Mouse (Mus musculus): Measurements from ENCODE around the gene Atp6v1g2.

Atp6v1g2 gene

DNA sequence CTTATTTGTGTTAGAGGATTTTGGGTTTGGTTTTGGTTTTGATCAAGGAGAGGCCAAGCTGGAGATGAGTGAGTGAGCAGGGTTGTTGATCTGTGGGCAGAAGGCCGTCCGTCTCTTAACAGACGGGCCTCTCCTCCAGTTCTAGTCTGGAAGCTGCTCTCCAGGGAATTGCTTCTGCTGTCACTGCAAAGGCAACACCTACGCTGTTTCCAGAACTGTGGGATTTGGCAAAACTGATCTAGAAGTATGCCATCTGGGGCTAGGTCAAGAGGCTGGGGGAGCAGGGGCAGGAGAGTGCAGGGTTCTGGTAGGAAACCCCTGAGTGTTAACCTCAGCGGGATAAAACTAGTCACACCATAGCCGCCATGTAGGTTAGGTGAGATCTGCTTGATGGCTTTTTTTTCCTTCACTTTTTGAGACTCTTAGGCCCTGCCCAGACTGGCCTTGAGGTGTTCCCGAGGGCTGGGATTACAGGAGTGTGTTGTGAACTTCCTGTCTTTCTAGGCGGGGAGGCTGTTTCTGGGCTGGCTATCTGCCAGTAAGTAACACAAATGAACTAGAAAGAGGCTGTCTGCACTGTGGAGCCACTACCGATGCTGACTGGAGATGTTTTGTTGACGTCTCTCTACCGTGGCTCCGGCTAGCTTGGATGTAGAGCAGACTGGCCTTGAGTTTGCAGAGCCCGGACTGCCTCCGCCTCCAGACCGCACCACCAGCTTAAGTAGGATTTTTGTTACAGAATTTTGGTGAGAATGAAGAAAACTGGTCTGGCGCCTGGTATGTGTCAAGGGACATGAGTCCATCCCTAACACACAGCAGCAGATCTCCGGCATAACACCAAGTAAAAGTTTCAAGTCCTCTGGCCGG is at the start of gene Atp6v1g2:
Gene Atp6v1g2, plus strand, starts transcription at position 547 of the 867 bp plus-strand sequence.
- DNase-seq = peak; percentile 50

DNA sequence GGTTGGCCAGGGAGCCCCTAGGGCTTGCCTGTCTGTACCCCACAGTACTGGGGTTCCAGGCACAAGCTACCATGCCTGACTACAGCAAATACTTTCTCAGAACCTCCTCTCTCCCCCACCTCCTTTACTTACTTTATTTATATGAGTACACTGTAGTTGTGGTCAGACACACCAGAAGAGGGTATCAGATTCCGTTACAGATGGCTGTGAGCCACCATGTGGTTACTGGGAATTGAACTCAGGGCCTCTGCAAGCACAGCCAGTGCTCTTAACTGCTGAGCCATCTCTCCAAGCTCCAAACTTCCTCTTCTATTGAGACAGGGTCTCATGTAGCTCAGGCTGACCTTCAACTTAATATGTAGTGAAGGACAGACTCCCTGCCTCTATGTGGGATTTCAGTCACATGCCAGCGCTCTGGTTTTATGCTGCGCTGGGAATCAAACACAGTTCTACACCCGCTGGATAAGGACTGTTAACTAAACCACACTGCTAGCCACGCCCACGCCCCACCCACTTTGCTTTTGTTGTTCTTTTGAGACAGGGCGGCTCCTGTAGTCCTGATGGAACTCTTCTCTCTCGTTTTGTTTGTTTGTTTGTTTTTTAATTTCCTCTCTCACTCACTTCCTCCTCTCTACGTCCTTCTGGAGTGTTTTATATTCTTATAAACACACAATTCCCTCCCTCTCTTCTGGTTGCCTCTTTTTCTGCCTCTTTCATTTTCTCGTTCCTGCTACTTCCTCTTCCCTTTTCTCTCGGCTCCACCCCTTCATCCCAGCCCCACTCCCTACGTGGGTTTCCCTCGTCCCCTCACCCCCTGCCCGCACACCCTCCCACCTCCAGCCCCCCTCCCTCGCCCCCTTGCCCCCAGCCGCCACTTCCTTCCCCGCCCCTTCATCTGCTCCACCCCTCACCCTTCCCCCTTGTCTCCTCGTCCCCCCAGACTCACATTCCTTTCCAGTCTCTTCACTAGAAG is 47.5 kb upstream of the Atp6v1g2 start:
- peak; percentile 74 for DNase-seq

DNA sequence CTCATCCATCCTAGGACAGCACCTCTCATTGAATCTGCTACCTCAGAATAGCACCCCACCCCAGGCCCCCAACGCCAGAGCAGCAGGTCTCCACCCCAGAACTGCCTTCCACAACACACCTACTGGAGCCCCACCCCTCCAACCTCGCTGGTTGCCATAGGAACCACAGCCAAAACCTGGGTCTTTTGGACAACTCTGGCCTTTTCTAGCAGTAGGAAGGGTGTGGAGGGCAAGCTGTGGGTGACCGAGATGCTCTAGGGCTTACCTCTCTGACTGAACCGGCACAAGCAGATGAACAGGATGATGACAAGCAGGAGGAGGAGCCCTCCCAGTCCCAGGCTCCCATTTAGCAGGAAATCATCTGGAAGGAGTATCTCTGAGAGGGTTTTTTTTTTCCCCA is 46.8 kb upstream of the Atp6v1g2 start:
- no peak for DNase-seq

DNA sequence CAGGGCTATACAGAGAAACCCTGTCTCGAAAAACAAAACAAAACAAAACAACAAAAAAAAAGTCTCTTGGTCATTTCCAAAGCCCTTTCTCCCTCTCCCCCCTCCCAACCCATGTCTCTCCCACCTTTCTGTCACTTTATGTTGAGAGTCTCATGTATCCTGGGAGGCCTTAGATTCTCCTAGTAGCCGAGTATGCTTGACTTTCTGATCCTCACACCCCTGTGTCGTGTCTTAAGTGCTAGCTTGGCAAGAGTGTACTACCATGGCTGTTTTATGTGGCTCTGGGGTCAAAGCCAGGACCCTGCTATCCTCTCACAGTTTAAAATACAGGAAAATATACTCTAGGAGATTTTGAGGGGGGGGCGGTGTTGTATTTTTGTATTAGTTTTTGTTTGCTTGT is 46.1 kb upstream of the Atp6v1g2 start:
- DNase-seq = no peak

DNA sequence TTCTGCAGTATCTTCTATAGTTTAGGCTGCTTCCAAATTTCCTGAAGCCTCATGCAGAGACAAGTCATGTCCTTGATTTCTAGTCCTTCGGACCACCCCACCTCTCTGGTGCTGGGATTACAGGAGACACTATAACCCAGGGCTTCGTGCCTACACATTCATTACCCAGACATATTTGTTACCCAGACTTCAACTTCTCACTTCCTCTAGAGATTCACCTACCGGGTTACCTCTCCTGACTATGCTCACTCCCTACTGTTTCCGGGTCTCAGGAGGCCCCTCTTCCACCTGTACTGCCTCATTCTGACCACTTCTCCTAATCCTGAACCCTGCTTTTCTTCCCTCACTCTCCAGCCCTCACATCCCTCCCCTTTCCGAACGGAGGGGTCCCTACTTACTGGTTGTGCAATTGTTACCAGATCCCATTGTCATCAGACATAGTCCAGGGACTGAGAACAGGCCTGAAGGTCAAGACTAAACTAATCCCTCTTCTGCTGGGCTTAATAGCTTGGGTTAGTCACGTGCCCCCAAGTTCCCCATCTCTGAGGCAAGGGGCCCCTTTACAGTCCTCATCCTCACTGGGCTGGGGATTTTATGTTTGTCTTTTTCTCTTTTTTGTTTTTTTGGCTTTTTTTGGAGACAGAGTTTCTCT is 45.4 kb upstream of the Atp6v1g2 start, which contains the start of gene Lst1:
Gene Lst1, minus strand, starts transcription at position 481 of the 652 bp plus-strand sequence.
- DNase-seq = no peak

DNA sequence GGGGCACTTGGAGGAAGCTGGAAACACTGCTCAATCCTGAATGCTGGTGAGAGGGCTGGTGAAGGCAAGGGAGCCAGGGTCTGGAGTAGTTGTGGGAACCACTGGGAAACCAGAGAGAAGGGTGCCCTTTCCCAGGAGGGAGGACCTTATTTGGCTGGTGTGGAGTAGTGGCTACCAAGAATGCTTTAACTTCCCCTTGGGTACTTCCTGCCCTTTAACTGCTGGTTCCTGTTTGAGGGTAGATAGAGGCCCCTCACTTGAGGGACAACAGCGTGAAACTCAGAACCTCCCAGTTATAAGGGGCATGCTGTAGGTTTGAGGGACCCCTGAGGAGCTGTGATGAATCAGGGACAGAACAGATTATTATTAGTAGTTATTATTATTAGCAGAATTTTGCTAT is 44.3 kb upstream of the Atp6v1g2 start:
- DNase-seq = no peak

DNA sequence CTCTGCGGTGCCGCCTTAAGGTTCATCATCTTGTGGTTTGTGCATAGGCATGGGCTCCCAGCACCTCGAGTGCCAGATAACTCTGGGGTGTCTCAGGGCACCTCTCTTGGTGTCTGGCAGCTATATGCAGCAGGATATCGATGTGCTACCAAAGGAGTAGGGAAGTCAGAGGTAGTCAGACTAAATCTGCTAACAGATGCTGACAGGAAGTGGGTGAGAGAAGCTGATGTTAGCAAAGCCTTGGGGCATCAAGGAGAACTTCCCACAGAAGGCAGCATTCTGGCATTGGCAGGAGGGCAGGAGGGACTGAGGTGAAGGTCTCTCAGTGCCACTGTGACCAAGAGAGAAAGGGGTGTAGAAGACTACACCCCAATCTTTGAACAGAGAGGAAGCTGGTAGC is 43.4 kb upstream of the Atp6v1g2 start:
- DNase-seq = no peak

DNA sequence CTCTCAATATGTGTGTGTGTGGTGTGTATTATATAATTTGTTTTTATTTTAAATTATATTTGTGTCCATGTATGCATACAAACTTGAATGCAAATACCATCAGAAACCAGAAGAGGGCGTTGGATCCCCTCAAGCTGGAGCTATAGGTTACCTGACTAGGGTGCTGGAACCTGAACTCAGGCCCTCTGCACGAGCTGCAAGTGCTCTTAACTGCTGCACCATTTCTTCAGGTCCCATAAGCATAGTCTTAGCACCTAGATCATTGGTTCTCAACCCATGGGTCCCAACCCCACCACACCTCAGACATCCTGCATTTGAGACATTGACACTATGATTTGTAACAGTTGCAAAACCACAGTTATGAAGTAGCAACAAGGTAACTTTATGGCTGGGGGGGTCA is 41.7 kb upstream of the Atp6v1g2 start:
- no peak for DNase-seq

DNA sequence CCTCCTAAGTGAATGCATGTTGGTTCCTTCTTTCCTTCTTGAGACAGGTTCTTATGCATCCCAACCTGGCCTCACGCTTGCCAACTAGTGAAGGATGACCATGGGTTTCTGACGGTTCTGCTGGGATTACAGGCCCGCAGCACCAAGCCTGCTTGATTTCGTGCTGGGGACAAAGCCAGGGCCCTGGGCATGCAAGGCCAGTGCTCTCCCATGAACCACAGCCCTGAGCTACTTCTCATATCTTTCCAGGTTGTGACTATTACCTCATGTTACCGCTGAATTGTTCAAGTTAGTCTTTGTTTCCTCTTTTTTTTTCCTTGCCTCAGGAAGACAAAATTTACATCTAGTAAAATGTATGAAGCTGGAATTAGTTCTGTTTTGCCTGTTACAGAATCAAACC is 40.5 kb upstream of the Atp6v1g2 start:
- DNase-seq = no peak

DNA sequence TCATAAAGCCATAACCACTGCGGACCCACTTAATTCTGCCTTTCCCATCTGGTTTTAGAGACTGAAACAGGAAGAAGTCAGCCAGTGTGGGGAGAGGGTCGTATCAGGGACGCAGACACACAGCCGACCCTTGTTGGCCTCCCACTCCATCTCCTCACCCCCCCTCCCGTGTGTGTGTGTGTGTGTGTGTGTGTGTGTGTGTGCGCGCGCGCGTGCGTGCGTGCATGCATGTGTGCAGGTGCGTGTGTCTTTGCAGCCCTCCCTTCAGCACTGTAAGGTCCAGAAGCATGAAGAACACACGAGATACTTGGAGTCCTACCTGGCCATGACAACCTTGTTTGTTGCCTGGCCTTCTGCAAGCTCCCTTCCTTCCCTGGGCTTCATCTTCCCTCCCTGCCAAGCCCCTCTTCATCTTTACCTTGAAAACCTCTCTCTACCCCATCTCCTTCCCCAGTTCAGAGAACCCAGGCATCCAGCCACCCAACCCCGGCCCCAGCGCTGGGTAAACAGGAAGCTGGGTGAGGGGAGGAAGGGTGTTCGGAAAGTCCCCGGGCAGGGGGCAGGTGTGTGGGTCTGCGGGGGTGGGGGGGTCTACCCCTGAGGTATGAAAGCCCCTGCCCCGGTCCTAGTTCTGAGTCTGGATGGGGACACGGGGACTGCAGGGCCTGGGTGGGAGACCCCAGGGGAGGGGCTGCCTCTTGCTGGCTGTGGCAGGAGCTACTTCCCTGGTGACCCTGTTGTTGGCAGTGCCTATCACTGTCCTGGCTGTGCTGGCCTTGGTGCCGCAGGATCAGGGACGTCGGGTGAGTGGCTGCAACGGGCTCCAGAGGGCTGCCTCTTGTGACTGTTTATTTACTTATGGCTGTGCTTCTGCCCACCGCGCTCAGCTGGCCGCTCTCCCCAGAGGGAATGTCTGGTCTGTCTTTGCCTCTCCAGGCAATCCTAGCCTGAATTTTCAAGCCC is 39.3 kb upstream of the Atp6v1g2 start, which contains the start of gene Ltb:
Gene Ltb, plus strand, starts transcription at position 559 of the 963 bp plus-strand sequence.
- no peak for DNase-seq

DNA sequence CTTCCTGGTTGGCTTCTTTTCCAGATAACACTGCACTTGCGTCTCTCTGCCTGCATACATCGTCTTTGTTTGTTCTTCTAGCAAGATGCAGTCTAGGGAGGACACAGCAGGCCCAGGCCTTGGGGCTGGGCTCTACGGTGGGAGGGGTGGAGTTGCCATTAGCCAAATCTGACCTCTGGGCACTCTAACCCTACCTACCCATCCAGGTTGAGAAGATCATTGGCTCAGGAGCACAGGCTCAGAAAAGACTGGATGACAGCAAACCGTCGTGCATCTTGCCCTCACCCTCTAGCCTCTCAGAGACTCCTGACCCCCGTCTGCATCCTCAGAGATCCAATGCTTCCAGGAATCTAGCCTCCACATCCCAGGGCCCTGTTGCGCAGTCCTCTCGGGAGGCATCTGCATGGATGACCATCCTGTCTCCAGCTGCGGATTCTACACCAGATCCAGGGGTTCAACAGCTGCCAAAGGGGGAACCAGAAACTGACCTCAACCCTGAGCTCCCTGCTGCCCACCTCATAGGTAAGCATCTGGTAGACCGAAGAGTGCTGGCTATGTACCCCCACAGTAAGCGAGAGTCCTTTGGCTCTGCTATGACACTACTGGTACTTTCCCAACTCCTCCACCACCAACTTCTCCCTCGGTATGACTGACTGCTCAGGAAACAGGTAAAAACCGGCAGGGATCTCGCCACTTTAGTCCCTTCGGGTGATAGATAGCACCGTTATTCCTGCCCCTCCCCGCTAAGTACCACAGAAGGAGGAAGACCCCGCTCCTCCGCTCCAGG is 38.4 kb upstream of the Atp6v1g2 start:
- no peak for DNase-seq

DNA sequence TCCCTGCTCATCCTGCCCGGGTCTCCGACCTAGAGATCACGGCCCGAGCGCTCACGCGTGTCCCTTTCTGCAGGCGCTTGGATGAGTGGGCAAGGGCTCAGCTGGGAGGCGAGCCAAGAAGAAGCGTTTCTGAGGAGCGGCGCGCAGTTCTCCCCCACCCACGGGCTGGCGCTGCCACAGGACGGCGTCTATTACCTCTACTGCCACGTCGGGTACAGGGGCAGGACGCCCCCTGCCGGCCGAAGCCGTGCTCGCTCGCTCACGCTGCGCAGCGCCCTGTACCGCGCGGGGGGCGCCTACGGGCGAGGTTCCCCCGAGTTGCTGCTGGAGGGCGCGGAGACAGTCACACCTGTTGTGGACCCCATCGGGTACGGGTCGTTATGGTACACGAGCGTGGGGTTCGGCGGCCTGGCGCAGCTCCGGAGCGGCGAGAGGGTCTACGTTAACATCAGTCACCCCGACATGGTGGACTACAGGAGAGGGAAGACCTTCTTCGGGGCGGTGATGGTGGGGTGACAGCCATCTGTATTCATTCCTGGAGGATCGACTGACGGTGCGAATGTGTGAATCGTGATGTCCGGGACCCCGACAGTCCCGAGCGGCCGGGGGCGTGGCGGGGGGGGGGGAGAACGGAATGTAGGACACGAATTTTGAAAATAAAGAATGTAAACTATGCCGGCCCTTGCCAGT is 37.7 kb upstream of the Atp6v1g2 start:
- peak; percentile 76 for DNase-seq

DNA sequence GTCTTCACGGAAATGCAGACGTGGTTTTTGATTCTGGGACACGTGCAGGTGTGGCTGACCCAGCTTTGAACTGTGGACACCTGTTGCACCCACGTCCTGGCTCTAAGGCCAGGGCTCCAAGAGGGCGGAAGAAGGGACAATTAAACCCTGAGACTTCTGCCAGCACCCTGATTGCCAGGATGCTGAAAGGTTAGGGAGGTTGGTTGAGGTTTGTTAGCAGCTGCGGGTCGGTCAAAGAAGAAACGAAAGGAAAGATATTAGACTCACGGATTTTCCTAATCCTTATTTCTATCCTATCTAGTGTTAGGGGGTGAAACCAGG is 37.2 kb upstream of the Atp6v1g2 start:
- DNase-seq = no peak

DNA sequence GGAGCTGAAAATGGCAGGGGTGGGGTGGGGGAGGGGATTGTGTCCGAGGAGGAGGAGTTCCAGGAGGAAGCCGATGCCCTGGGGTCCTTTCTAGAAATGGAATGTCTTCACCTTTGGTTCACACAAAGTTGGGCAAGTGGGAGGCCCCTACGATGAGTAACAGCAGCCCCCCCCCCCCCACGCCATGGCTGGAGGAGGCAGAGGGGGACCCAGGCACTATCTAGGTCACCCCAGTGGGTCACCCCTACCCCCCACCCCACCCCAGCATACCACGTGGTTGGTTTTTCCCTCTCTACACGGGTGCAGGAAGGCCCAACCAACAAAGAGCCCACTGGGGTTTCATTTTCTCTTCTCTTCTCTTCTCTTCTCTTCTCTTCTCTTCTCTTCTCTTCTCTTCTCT is 36.3 kb upstream of the Atp6v1g2 start:
- no peak for DNase-seq

DNA sequence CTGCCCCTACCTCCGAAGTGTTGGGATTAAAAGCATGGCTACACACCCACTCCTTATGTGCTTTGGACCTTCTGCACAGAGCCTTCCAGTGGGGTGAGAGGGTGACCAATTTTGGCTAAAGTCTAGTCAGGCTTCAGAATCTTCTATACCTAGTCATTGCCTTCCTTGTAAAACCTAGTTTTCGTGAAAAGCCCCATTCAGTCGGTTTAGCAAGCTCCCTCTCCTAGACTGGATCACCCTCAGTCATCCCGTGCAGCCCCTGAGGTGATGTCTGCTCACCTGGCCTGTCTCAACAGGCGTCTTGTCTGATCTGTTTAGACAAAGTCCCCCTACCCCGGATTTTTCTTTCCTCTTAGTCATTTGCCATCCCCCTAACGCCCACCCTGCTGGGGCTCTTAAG is 35.4 kb upstream of the Atp6v1g2 start:
- no peak for DNase-seq

DNA sequence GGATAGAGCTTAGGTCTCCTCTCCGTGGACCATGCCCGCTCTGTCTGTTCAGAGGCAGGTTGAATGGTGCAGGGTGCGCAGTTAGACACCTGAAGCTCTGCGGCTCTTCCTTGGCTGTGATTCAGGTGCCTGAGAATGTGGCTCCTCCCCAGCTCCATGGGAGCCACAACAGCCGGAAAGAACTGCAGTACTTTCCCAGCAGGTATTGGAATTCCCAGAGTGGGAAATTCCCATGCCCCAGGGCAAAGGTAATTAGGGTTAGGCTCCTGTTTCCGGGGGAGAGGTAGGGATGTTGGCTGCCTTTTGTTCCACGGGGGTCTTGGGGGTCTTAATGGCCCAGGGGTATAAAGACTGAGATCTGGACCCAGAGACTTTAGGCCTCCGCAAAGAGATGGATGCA is 34.5 kb upstream of the Atp6v1g2 start:
- DNase-seq = no peak

DNA sequence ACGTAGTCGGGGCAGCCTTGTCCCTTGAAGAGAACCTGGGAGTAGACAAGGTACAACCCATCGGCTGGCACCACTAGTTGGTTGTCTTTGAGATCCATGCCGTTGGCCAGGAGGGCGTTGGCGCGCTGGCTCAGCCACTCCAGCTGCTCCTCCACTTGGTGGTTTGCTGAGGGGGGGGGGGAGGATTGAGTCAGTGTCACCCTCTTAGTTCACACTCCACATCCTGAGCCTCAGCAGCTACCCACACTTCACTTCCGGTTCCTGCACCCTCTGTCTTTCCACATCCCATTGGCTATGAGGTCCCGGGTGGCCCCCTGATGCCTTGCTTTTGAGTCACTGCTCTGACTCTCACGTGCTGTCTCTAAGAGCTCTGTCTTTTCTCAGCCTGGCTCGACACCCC is 33.1 kb upstream of the Atp6v1g2 start:
- DNase-seq = no peak

DNA sequence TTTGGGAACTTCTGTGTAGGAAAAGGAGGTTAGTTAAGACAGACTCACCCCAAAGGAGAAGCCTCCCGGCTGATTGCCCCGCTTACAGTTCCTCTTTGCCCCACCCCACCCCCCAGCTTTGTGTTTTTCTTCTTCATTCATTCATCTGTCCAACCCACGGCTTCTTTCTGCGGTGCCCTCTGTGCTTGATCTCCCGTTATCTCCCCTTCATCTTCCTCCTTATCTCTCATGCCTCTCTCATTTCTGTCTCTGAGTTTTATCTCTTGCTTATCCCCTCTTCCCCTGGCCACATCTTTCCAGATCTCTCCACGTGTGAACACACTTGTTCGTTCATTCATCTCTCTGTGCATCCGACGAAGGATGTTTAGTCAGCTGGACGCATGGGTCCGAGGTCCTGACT is 32.3 kb upstream of the Atp6v1g2 start:
- DNase-seq = no peak

DNA sequence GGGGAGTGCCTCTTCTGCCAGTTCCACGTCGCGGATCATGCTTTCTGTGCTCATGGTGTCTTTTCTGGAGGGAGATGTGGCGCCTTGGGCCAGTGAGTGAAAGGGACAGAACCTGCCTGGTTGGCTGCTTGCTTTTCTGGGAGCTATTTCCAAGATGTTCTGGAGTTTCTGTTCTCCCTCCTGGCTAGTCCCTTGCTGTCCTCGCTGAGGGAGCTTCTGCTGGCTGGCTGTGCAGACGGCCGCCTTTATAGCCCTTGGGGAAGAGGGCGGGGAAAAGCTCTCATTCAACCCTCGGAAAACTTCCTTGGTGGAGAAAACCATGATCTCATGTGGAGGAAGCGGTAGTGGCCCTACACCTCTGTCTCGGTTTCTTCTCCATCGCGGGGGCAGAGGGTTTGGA is 31.7 kb upstream of the Atp6v1g2 start, which contains the start of gene Tnf:
Gene Tnf, minus strand, starts transcription at position 221 of the 400 bp plus-strand sequence.
- peak; percentile 63 for DNase-seq

DNA sequence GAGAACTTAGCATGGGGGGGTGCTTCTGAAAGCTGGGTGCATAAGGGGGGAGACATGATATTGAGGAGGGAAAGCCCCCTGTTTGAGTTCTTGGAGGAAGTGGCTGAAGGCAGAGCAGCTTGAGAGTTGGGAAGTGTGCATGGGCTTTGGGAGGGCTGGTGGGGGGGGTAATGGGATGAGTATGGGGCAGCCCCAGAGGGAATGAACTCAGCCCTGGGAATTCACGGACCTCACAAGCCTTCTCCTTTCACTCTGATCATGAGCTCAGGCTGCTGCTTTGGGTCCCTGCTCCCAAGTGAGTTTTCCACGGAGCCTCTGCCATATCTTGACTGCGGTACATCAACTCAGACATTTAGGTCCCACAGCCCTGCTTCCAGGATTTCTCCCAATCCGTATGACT is 31.0 kb upstream of the Atp6v1g2 start:
- no peak for DNase-seq

Data from kidney, adult 9 months (tissue).